Mouse (Mus musculus) lung, postnatal 10 days (tissue): ENCODE results near the gene Gdf9.
"Not testable (repeated sequence)": the region's sequence is repeated elsewhere in the genome, so short reads cannot be mapped to it uniquely, and the experiment has no call there.

Source experiments
- DNase-seq: peaks from one replicate; pipeline ENCODE4 v3.0.0; 2021

Gdf9 gene

DNA sequence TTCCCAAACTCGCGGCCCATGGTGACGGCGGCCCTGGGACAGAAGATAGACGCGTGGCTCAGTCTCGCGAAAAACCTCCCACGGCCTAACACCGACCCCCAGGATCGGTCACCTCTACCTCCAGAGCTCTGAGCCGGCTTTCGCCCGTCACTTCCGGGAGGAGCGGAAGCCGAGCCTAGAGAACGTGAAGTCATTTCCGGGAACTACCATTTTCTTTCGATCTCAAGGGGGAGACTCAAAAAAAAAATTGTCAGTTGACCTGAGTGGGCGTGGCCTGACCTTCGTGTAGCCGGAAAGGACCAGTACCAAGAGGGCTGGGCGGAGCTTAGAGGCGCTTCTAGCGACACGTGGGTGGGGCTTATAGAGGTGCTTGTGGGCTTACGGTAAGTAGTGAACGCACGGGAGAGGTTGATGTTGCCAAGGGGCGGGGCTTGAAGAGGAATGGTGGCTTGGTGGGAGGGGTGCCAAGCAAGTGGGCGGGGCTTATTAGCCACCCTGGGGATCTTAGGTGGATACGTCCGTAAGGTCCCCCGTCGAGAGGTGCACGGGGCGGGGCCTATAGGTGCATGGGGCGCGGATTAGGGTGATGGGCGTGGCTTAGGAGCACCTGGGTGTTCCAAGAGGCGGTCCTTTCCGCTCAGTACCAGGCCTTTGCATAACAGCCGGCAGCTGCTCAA is at the start of gene Gdf9, which contains the start of gene Uqcrq:
Gdf9 (plus strand) TSS at position 354 of the 677 bp plus-strand sequence.
Uqcrq (minus strand) TSS at position 162 of the 677 bp plus-strand sequence.
- peak; percentile 99 for DNase-seq

DNA sequence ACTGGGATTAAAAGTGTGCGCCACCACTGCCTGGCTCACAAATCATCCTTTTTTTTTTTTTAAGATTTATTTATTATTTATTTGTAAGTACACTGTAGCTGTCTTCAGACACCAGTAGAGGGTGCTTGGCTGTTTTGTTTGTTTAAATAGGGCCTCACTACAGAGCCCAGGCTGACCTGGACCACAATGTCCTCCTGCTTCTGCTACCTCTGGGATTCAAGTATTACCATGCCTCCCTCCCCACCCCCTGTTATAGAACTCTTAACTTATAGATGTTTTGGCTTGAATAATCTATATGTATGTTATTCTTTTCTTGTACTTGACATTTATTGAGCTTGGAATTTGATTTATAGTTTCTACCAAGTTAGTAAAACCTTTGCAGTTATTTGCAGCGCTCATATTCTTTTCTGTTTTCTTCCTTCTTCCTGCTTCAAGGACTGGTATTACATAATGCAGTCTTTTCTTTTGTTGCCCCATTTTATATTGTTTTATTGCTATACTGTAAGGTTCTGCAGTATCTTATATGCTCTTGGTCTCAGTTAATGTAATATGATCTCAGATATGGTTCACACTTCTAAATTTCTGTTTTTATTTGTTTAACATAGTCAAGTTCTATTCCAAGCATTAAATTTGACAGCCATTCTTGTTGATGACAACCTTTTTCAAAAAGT is 46.9 kb upstream of the Gdf9 start:
- no peak for DNase-seq

DNA sequence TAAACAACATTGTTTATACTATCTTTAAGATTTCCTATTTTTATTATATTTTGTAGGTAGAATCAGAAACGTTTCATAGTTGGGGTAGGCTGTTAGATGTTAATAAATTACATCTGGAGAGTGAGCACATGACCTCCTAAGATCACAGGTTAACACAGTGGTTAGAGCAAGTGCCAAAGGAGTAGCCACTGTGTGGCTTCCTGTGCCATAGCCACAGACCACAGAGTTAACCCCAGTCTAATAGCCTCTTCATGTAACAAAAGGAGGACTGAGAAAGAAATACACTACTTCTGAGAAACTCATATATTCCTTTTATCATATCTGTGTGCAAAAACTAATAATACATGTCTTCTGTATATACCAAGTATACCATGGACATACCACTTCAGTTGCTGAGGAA is 37.0 kb upstream of the Gdf9 start:
- no peak for DNase-seq

DNA sequence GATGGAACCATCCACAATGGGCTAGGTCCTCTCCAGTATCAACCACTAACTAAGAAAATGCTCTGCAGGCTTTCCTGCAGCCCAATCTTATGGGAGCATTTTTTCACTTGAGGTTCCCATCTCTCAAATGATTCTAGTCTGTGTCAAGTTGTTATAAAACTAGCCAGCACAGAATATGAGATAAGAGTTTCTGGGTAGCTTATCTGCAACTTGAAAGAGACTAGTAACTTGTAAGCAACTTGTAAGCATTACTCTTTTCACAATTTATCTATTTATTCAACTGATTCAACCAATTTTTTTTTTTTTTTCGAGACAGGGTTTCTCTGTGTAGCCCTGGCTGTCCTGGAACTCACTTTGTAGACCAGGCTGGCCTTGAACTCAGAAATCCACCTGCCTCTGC is 27.2 kb upstream of the Gdf9 start:
- no peak for DNase-seq

DNA sequence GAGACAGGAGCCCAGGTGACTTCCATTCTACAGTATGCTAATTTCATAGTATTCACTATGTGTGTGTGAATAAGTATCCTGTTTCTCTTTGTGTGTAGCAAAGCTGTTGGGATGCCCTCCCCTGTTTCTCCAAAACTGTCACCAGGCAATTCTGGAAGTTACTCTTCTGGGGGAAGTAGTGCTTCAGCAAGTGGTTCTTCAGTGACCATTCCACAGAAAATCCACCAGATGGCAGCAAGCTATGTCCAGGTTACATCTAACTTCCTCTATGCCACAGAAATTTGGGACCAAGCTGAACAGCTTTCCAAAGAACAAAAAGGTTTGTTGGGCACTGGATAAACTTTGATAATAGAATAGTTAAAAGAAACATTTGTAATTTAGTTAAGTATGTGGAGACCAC is 19.1 kb upstream of the Gdf9 start:
- peak; percentile 30 for DNase-seq

DNA sequence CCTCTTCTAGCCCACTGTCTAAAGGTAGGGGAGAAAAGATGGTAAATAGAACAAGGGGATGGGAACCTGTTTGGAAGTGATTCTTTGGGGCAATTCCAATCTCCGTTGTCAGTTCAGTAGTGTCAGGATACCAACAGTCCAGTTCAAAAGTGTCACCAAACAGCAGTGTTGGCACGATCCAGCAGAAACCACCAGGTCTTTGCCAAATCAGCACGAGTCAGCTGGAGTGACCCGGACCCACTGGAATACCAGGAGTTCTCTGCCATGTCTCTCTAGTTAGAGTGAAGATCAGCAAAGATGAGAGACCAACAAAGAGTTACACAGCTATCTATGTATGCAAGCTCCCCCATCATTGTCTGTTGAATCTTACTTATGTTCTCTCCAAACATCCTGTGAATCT is 17.0 kb upstream of the Gdf9 start:
- no peak for DNase-seq

DNA sequence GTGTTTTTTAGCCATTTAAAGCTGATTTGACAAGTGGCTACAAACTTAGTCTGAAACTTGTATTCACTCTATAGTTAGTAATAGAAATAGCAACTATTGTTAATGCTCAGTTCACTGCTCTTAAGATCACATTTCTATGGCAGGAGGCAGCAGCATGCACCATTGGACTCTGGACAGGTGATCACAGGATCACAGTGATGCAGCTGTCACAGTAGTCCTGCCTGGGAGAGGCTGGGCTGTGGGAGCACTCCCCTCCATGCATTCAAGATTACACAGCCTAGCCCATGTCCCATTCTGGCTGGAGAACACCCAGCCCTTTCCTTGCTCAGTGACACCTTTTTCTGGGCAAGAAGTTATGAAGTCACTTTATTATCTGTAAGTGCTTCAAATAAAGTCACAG is 12.8 kb upstream of the Gdf9 start:
- DNase-seq = no peak

DNA sequence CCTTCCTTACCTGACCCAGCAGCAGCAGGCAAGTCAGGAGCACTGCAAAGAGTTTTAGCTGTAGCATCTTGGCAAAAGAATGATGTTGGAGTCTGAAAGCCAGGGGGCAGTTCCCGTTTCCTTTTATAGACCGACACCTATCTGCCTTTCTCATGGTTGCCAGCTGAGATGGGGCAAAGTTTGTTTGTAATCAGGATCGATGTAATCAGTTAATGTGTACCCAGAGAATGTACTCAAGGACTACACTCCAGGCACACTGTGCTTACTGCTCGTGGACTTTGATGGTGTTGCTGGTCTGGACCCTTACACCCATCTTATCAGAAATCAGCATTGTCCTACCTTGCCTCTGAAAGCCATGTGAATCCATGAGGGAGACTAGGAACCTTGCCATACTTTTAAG is 7.8 kb upstream of the Gdf9 start, which contains the start of gene Leap2:
Leap2 (minus strand) TSS at position 135 of the 400 bp plus-strand sequence.
- DNase-seq = no peak

DNA sequence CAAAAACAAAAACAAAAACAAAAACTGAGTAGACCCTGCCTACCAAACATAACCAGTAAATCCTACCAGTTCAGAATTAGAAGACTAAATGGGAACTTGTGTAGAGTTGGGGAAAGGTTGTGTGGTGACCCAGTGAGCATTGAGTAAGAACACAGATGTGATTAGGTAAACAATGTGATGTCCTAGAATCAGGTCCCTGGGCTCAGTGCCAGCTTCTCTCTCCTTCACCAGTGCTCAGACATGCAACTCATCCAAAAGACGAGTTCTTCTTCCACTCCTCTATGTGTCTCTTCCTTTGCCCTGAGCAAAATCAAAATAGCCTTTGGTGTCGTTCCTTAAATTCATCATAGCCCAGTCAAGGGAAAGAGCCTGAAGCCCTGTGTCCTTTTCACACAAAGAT is 6.0 kb upstream of the Gdf9 start:
- DNase-seq = peak; percentile 16

DNA sequence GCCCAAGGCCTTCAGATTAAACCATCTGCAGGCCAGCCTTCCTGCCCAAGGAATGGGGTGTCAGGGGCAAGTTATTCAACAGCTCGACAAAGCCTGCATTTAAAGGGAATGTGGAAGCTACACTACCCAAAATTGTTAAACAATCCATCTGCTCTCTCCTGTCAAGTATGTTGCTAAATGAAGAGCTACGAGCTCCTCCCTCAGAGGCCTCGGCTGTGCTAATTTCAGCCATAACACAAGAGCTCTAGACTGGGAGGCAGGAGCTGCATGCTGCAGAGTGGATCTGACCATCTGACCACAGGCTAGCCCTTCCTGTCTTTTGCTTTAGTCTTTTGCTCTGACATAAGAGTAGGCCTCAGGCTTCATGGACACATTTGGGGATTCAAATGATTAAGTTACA is 5.6 kb upstream of the Gdf9 start:
- no peak for DNase-seq

DNA sequence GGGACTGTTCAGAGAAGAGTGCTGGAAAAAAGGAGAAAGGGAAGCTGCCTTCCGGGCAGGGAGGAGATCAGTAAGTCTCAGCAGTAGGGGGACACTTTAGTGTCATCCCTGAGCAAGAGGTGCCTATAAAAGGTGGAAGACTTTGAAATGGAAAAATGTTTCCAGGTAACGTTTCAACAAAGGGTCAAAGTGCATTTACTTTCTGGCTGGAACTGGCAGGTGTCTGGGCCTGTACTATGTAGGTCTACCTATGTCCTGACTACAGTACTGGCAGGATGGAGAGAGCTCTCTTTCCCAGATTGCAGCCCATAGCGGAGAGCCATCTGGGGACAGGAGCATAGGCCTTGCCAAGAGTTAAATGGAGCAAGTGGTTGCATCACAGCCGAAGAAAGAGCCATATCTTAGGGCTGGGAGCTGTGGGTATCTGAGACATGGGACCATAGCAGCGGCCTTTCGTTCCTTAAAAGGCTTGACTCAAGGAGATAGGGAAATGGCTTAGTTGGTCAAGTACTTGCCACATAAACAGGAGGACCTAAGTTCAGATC is 5.0 kb upstream of the Gdf9 start:
- DNase-seq = no peak

DNA sequence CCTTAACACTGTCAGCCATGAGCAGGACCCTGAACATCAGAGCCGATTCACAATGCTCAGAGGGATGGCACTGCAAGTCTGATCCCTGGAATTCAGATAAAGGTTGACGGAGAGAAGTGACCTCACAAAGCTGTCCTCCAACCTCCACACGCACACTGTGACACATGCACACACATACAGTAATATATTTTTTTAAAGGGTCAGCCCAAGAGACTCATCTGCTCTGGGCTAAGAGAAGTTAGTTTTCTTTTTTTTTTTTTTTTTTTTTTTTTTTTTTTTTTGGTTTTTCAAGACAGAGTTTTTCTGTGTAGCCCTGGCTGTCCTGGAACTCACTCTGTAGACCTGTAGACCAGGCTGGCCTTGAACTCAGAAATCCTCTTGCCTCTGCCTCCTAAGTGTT is 3.9 kb upstream of the Gdf9 start:
- DNase-seq = not testable (repeated sequence)

DNA sequence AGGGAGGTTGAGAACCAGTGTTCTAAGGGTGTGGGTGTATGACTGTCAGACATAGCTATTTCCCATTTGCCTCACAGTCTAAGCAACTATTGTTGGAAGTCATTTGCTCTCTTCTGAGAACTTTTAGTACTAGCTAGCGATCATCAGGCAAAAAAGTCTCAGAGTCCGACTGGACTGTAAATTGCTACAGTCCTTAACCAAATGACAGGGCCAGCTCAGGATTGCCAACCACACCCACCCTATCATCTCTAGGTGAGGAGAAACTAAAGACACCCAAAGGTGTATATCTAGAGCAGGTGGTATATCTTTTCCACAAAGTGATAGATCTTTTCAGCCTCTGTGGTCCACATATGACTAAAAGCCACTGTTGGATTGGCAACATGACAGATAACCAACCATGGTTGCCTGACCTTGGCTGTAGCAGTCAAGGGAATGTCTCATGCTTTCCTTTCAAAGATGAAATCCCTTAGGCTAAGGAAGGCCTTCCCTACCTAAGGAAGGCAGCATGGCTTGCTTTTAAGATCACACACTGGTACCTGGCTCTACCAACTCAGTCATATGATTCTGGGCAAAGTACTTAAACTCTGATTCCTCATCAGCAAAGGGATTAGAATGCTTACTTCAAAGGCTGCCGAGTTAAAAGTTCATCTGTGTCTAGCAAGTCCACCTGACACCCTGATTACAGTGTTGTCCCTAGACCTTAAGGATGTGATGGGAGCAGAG is 2.7 kb upstream of the Gdf9 start:
- DNase-seq = no peak

DNA sequence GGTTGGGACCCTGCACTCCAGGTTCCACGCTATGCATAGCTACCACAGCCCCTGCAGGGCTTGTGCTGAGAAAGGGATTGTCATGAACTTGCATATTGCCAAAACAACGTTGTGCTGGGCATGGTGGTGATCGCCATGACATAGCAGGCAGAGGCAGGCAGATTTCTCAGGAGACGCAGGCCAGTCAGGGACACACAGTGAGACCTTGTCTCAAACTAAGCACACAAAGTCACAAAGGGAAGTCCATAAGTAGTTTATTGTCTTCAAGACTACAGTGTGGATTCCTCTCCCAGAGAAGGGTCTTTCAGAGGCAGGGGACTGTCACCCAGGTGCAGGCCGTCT is 2.1 kb upstream of the Gdf9 start:
- DNase-seq = no peak

DNA sequence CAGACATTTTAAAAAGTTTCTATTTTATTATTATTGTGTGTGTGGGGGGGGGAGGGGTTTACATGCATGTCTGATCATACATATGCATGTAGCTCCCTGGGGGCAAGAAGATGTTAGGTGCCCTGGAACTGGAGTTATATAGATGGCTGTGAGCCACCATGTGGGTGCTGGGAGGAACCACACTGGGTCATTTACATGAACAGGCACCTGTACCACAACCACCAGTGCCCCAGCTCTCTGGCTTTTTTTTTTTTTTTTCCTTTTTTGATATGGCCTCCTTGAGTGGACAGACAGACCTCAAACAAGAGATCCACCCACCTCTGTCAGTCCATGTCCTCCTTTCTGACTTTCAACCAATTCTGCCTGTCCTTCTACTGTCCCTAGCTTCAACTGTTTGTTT is 1.6 kb upstream of the Gdf9 start:
- DNase-seq = no peak

DNA sequence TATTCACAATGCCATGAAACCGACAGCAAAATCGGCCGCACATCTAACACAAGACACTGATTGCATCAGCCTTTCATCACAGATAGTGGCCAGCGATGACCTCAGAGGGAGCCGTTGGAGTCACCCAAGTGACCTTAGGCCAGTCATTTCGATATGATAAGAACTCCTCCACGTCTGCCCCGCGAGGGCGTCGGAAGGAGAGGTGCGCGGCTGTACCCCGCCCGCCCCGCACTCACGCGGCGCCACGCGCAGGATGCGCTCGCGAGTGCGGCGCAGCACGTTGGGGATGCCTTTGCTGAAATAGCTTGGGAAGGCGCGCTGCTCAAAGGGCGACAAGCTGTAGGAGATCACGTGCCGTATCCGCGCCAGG is 538 bp upstream of the Gdf9 start:
- no peak for DNase-seq

DNA sequence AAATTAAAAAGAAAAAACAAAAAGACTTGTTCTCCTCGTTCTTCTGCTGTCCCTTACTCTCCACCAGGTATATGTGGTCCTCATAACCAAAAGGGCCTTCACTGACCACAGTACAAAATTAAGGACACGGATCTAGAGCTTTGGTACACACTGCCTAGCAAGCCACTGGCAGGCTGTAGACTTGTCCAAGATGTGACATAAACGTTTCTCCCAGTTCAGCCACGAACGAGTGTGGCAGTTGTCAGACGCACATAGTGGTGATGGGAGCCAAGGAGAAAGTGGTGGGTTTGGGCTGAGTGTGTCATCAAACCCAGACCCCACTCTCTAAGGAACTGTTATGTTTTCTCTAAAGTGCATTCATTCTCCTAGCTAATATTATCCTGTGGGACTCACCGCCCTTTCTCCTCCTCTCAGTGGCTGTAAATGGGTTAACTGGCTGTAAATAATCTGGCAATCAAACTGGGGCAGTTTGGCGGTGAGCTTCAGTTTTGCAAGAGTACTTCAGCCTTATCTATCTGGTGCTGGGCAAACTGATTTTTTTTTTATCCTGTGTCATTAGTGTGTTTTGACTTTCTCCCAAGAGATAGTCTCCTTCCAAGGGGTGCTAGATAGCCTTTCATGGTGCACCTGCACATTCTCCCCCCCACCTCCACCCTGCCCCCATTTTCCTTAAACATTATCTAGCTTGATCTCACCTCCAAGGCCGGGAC is 679 bp downstream of the Gdf9 start:
- peak; percentile 26 for DNase-seq

DNA sequence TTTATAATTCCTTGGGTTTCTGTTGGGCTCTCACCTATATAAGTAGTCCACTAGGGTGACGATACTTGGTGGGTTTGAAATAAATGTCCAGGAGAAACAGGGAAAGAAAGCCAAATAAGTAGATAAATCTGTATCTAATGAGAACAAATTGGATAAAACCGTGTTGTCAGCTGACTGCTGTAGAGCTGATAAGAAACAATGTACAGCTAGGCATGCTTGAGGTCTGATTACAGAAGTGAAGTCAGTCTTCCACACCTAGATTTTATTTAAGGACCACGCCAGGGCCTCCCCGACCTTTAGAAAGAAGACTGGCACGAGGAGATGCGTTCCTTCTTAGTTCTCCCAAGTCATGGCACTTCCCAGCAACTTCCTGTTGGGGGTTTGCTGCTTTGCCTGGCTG is 2.2 kb downstream of the Gdf9 start:
- DNase-seq = no peak

DNA sequence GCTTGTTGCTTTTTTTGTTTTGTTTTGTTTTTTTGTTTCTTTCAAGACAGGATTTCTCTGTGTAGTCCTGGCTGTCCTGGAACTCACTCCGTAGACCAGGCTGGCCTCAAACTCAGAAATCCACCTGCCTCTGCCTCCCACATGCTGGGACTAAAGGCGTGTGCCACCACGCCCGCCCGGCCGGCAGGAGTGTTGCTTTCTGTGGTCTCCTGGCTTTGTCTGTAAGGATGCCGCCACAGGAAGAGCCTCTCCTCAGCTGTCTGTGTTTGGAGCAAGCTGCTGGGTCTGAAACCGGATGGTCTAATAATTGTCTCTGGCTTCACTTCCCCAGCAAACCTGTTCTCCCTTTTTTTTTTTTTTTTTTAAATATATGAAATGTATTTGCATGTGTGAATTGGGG is 4.7 kb downstream of the Gdf9 start:
- DNase-seq = no peak

DNA sequence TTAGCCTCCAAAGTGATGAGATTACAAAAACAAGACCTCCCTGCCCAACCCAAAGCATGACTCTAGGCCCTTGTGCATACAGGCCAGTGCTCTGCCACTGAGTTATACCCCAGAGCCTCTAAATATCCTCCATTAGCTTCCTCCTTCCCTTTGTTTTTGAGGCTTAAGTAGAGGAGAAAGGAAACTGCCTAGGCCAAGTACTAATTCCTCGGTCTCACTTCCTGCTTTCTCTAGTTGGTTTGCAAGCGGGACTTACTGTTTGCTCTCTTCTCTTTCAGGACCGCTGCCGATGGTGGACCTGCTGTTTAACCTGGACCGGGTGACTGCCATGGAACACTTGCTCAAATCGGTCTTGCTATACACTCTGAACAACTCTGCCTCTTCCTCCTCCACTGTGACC is 5.5 kb downstream of the Gdf9 start:
- no peak for DNase-seq

DNA sequence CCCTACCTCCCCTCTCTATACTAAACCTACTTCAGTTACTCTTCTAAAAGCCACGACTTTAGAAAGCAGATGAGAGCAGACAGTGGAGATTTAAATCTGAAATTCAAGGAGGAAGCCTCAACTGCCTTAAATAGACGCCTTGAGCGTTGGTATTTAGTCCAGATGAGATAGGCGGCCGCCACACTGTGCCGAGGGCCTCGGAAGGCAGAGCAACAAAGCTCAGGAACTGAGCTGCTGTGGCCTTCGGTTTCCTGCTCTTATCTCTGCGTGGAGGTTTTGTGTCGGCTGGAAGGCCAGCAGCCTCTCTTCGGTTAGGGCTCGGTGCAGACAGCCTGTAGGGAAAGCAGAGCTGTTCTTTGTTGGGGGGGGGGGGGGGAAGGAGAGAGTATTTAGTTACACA is 11.1 kb downstream of the Gdf9 start:
- no peak for DNase-seq

DNA sequence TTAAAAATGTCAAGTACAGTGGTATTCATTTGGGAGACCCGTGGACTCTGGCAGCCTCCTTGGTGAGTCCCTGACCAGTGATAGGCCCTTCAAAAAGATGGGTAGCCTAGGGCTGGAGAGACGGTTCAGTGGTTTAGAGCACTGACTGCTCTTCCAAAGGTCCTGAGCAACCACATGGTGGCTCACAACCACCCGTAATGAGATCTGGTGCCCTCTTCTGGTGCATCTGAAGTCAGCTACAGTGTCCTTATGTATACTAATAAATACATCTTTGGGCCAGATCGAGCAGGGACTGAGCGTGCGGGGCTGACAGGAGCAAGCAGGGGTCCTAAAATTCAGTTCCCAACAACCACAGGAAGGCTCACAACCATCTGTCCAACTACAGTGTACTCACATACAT is 13.0 kb downstream of the Gdf9 start:
- DNase-seq = peak; percentile 52

DNA sequence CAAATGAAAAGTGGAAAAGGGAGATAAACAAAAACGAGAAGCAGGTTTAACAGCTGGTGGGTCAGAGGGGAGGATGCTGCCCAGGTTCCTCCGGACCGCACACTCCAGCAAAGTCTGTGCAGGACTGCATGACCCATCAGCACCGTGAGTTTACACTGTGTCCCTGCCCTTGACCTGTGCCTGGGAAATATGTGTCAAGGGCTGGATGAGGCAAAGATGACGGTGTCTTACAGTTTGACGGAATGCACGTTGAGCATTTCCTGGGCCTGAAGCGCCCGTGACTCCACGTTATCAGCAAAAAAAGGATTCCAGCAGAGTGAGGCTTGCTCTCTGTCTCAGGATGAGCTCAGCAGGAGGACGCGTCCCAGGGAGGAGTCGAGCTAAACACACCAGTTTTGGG is 14.7 kb downstream of the Gdf9 start:
- DNase-seq = no peak
